ENCODE assay signal across 10 mouse cellular contexts in the genomic region with DNA sequence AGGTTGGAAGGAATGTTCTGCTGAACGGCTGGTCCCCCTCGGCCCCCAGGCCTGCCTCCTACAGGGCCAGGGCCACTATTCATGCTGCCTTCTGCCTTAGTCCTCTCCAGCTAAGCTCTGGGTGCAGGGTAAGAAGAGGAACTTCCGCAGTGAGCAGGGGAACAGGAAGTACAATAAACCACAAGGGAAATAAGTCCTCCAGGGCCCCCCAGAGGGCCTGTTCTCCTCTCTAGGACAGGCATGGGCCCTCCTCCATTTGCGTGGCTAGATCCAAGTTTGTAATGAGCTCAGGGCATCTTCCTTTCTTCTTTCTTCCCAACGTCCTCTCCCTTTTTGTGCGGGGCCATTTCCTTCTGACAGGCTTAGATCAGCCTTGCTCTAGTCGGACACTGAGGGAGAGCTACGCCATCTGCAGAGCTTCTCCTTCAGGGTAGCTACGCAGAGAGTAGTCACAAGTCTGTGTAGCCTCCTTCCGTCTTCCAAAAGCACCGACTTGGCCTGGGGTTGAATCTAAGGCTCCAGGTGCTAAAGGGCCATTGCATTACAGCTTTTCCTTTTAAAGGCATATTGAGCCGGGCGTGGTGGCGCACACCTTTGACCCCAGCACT. TPM values are rescaled to one million over a fixed set of nuclear protein-coding genes. Genes with fewer than 3 reads are reported as not detected.
DNase-seq lines count a peak whose midpoint lies in the region; TF ChIP-seq lines count a peak whose summit lies in the region.
"Had no signal": no experiment of that assay in that cellular context is flagged by ENCODE, and none has a peak within 500 bp of the region (broad histone marks: within the 10 kb centered on the region; RNA-seq: fewer than 3 reads in every experiment).

A gene (minus strand): TSS at position 153 of the 608 bp plus-strand sequence.

- no peak within 1 kb of the TSS for H3K27ac ChIP-seq in heart, adult 2 months
- no peak within 1 kb of the TSS for H3K27ac ChIP-seq in heart, embryonic 10.5 days

- TF ChIP-seq EP300 in heart, adult 2 months (IDR thresholded peaks at IDR 0.05; ENCODE audit: insufficient read depth, low read depth, low read length) = no peak

- WGBS in heart, adult 2 months = 78% methylated on average over 14 of the region's 14 CpGs
- 81% methylated on average over 14 of the region's 14 CpGs for WGBS in heart, embryonic 10.5 days

- no peak for TF ChIP-seq POLR2A in heart, adult 2 months (IDR thresholded peaks at IDR 0.05; ENCODE audit: insufficient read depth, low read depth, low read length)

- H3K36me3 ChIP-seq in heart, adult 2 months (ENCODE audit: control insufficient read depth, insufficient read depth, low read length) = no peaks in the 10 kb centered on the region
- H3K36me3 ChIP-seq in heart, embryonic 10.5 days = no peaks in the 10 kb centered on the region
- H3K36me3 ChIP-seq in erythroblast, embryonic 14.5 days (ENCODE audit: control insufficient read depth) = no peaks in the 10 kb centered on the region; the same call in 1 of the 2 replicates

- TF ChIP-seq CTCF in heart, adult 2 months (IDR thresholded peaks at IDR 0.05) = no peak

- intact Hi-C loops in heart, adult 2 months (cut with DNase I) = no loop called here

- no peaks in the 10 kb centered on the region for H3K79me2 ChIP-seq in heart, adult 2 months (replicated peaks; ENCODE audit: control insufficient read depth, insufficient read depth, low read length)

- DNase-seq in heart, adult 2 months = peak; percentile 23 to 43
- DNase-seq in heart, embryonic 10.5 days (ENCODE audit: low spot score) = no peak
- peak; percentile 4 for DNase-seq in lung, postnatal 14 days
- DNase-seq in thymus, adult 18-20 months = peak; percentile 32 to 60
- no peak for DNase-seq in testis, postnatal 14 days (ENCODE audit: low spot score)
- DNase-seq in adrenal gland, postnatal 25 days = no peak
- no peak for DNase-seq in ovary, adult 18-20 months (ENCODE audit: low spot score)
- DNase-seq: cerebellum, adult 8-10 months; right cerebral cortex, postnatal 25 days had no signal

- no peaks in the 10 kb centered on the region for H3K27me3 ChIP-seq in heart, adult 2 months (ENCODE audit: control insufficient read depth, insufficient read depth, low read length)
- H3K27me3 ChIP-seq in heart, embryonic 10.5 days (ENCODE audit: insufficient read depth, poor library complexity, severe bottlenecking) = no peaks in the 10 kb centered on the region
- no peaks in the 10 kb centered on the region for H3K27me3 ChIP-seq in erythroblast, embryonic 14.5 days (ENCODE audit: control insufficient read depth)

- no peaks in the 10 kb centered on the region for H3K4me1 ChIP-seq in heart, adult 2 months (ENCODE audit: control insufficient read depth, insufficient read depth, low read length)
- no peaks in the 10 kb centered on the region for H3K4me1 ChIP-seq in heart, embryonic 10.5 days
- peaks cover 14% of the 10 kb centered on the region for H3K4me1 ChIP-seq in erythroblast, embryonic 14.5 days (ENCODE audit: control insufficient read depth)

- no peak within 1 kb of the TSS for H3K9ac ChIP-seq in heart, adult 2 months (ENCODE audit: low read depth, low read length)

- no peak within 1 kb of the TSS for H3K4me3 ChIP-seq in heart, adult 2 months
- H3K4me3 ChIP-seq in heart, embryonic 10.5 days = no peak within 1 kb of the TSS
- H3K4me3 ChIP-seq in erythroblast, embryonic 14.5 days (replicated peaks) = peak within 1 kb of the TSS; percentile 43

- no peaks in the 10 kb centered on the region for H3K9me3 ChIP-seq in heart, embryonic 10.5 days
- H3K9me3 ChIP-seq in erythroblast, embryonic 14.5 days (ENCODE audit: control insufficient read depth, low read length) = peaks cover 2% of the 10 kb centered on the region; the same call in 1 of the 2 replicates

RNA-seq across cellular contexts. Expression of the gene that starts here (rescaled TPM):
- 1 to 10 TPM; 1.7 to 2.6 TPM for total RNA-seq in heart, adult 2 months (2021)
- polyA plus RNA-seq in heart, adult 2 months (2012; rRNA removed) = 1.9 and 2.2 TPM in 2 replicates
- 0.20 and 0.74 TPM in 2 replicates for polyA plus RNA-seq in heart, embryonic 10.5 days (2016; fragmentation: Nextera tagmentation; extraction: Ambion mirVana)
- 2.2 and 2.8 TPM in 2 replicates for polyA plus RNA-seq in erythroblast, embryonic 14.5 days (2012)
- 0.71 and 1.2 TPM in 2 replicates for total RNA-seq in adrenal gland, postnatal 25 days (2021)

Comparison
In these comparisons a context has a peak if more than half of its experiments do, and no peak if none do; other contexts are left out.
1. DNase-seq: peak in heart, adult 2 months (2 of 2), lung, postnatal 14 days (single experiment) and thymus, adult 18-20 months (2 of 2); none in heart, embryonic 10.5 days (single experiment), testis, postnatal 14 days (single experiment), adrenal gland, postnatal 25 days (single experiment) and ovary, adult 18-20 months (single experiment).